Mouse (Mus musculus): ENCODE data around the gene Rhcg. TPM values are rescaled to one million over a fixed set of nuclear protein-coding genes. Genes with fewer than 3 reads are reported as not detected.

Gene Rhcg
- polyA plus RNA-seq (2014; fragmentation: Nextera tagmentation; extraction: Ambion mirVana), result 5.5 and 6.8 TPM in 2 replicates

DNA sequence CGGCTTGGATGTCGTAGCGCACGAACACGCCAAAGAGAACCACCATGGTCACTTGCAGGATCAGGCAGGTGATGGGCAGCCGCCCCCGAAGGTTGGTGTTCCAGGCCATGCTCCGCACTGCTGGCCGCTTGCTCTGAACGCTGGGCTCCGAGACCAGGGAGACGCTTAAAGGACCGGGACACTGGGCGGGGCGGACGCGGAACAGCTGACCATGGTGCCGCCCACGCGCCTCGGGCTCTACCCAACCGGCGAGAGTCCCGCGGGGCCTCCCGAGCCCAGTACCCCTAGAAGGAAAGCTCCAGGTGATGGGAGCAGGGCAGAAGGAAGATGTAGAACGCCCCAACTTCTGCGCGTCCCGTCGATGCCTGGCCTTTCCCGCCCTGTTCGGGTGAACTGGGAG lies at the start of gene Rhcg:
TSS of gene Rhcg (minus strand) at position 240 of the 400 bp plus-strand sequence.
- H3K9me3 ChIP-seq (ENCODE audit: control insufficient read depth, low read length), result no peaks in the 10 kb centered on the region
- peak within 1 kb of the TSS; percentile 34 for H3K4me2 ChIP-seq (ENCODE audit: low read depth, low read length, severe bottlenecking)
- H3K4me1 ChIP-seq (replicated peaks; ENCODE audit: control insufficient read depth, insufficient read depth, low read length), result peaks cover 3% of the 10 kb centered on the region; the same call in 1 of the 2 replicates
- H3K36me3 ChIP-seq (ENCODE audit: control insufficient read depth, insufficient read depth, low read length), result no peaks in the 10 kb centered on the region
- H3K9ac ChIP-seq (ENCODE audit: low read length), result no peak within 1 kb of the TSS
- H3K27me3 ChIP-seq (ENCODE audit: control insufficient read depth, insufficient read depth, low read length), result peaks cover 23% of the 10 kb centered on the region
- no peak for ATAC-seq (replicated peaks; ENCODE audit: low FRiP score)
- WGBS, result 6% methylated on average over 33 of the region's 33 CpGs
- no peak within 1 kb of the TSS for H3K27ac ChIP-seq (ENCODE audit: low read depth, low read length)
- no peak within 1 kb of the TSS for H3K4me3 ChIP-seq (ENCODE audit: low read depth, low read length)
- DNase-seq (ENCODE audit: low spot score), result peak; percentile 66

DNA sequence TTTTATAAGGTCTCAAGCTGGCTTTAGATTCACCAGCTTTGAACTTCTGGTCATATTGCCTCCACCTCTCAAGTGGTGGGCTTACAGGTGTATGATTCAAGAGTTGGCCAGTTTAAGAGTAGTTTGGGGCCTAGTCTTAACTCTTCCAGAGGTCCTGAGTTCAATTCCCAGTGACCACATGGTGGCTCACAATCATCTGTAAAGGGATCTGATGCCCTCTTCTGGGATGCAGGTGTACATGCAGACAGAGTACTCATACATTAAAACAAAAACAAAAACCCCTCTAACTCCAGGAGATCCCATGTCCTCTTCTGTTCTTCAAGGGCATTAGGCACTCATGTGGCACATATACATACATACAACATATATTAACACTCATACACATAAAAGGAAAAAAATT lies 49.2 kb upstream of the Rhcg start:
- Histone ChIP-seq H3K27me3 (ENCODE audit: control insufficient read depth, insufficient read depth, low read length) (no peaks in the 10 kb centered on the region), H3K36me3 (ENCODE audit: control insufficient read depth, insufficient read depth, low read length) (peaks cover 9% of the 10 kb centered on the region), H3K4me3 (ENCODE audit: low read depth, low read length) (no peak overlapping the region), H3K9ac (ENCODE audit: low read length) (no peak overlapping the region), H3K27ac (ENCODE audit: low read depth, low read length) (no peak overlapping the region), H3K9me3 (ENCODE audit: control insufficient read depth, low read length) (no peaks in the 10 kb centered on the region), H3K4me1 (replicated peaks; ENCODE audit: control insufficient read depth, insufficient read depth, low read length) (0 out of 2 replicates have a peak, but pooled peaks cover 3% of the 10 kb centered on the region), H3K4me2 (ENCODE audit: low read depth, low read length, severe bottlenecking) (no peak overlapping the region)
- DNase-seq (ENCODE audit: low spot score), result no peak
- no peak for ATAC-seq (replicated peaks; ENCODE audit: low FRiP score)

DNA sequence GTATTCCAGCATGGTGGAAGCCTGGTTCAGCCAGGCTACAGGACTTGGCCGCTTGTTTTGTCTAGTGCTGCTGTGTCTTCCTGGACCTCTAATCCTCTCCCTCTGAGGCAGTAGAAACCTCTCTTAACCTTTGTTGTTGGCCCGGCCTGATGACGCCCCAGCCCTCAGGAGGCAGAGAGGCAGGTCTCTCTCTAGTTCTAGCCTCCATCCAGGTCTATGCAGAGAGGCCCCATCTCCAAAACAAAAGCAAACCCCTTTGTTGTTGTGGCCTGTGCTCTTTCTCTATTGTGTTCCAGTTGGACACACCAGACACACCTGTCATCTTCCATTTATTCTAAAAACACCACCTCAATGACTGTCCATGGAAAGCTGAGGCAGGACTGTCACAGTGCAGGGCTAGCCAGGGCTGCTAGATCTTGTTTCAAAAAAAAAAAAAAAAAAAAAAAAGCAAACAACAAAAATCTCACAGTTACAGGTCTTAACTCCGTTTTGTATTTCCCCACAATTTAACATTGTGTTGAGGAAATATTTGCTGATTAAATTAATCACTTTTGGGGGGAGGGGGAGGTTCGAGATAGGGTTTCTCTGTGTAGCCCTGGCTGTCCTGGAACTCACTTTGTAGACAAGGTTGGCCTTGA lies 43.9 kb upstream of the Rhcg start:
- DNase-seq (ENCODE audit: low spot score), result no peak

DNA sequence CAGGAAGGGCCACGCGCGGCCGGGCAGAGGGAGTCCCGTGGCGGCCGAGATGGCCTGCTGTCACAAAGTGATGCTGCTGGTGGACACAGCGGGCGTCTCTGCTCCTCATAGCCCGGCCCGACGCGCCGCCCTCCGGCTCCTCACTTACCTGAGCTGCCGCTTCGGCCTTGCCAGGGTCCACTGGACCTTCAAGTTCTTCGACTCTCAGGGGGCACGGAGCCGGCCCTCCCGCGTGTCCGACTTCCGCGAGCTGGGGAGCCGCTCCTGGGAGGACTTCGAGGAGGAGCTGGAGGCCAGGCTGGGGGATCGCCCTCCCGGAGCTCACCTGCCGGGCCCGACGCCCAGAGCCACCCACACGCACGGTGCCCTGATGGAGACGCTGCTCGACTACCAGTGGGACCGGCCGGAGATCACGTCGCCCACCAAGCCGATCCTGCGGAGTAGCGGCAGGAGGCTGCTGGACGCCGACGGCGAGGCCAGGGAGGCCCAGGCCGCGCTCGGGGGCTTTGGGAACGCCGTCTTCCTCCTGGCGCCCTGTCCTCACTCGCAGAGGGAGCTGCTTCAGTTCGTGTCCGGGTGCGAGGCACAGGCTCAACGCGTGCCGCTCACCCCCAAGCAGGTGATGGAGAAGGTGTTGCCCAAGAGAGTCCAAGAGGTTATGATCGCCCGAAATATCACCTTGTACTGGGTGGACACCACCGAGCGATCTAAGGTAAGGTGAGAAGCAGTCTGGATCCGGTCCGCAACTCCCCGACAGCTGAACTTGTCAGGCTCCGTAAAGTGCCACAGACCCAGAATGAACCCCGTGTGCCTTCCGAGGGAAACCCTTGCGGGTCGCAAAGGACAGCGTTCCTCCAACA lies 43.1 kb upstream of the Rhcg start:
- H3K9ac ChIP-seq (ENCODE audit: low read length), result peak overlapping the region; percentile 89
- no peak for DNase-seq (ENCODE audit: low spot score)
- H3K27ac ChIP-seq (ENCODE audit: low read depth, low read length), result peak overlapping the region; percentile 4; the same call in 1 of the 2 replicates

More for the DNA sequence above, 43.9 kb upstream of the Rhcg start:
- ATAC-seq (replicated peaks; ENCODE audit: low FRiP score), result no peak
- H3K36me3 ChIP-seq (ENCODE audit: control insufficient read depth, insufficient read depth, low read length), result no peaks in the 10 kb centered on the region
- H3K4me3 ChIP-seq (ENCODE audit: low read depth, low read length), result peak overlapping the region; percentile 97
- H3K9me3 ChIP-seq (ENCODE audit: control insufficient read depth, low read length), result no peaks in the 10 kb centered on the region
- H3K4me2 ChIP-seq (ENCODE audit: low read depth, low read length, severe bottlenecking), result peak overlapping the region; percentile 63
- H3K27me3 ChIP-seq (ENCODE audit: control insufficient read depth, insufficient read depth, low read length), result no peaks in the 10 kb centered on the region
- no peak overlapping the region for H3K27ac ChIP-seq (ENCODE audit: low read depth, low read length)
- H3K4me1 ChIP-seq (replicated peaks; ENCODE audit: control insufficient read depth, insufficient read depth, low read length), result 0 out of 2 replicates have a peak, but pooled peaks cover 4% of the 10 kb centered on the region
- peak overlapping the region; percentile 89 for H3K9ac ChIP-seq (ENCODE audit: low read length)
- WGBS, result 20% methylated on average over 5 of the region's 5 CpGs

DNA sequence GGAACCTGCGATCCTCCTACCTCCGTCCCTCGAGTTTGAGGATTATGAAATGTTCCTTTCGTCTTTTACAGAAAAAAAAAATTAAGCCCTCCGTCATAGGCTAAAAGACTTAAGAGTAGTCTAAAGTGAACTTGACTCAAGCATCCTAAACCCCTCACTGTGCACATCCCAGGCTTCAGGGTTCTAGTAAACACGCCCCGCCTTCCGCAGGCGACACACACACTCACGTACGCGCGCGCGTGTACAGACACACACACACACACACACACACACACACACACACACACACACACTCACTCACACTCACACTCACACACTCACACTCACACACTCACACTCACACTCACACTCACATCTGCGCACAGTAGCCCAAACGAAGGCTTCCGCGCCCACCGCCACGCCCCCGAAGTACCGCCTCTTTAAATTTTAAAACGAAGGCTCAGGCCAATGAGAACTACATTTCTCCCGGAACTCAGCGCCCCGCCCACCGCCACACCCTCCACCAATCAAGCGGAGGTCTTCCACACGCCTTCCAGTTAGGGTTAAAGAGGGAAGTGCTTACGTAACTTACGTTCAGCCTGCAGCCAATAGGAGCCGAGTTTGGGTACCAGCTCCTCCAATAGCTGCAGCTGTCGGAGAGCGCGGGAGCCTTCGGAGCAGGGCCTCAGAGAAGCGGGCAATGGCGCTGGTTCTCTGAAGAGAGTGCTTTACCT lies 42.3 kb upstream of the Rhcg start, which contains the start of gene Ticrr:
TSS of gene Ticrr (plus strand) at position 619 of the 713 bp plus-strand sequence.
- Histone ChIP-seq H3K27me3 (ENCODE audit: control insufficient read depth, insufficient read depth, low read length) (no peaks in the 10 kb centered on the region), H3K27ac (ENCODE audit: low read depth, low read length) (peak within 1 kb of the TSS; percentile 4; the same call in 1 of the 2 replicates), H3K36me3 (ENCODE audit: control insufficient read depth, insufficient read depth, low read length) (no peaks in the 10 kb centered on the region), H3K9ac (ENCODE audit: low read length) (peak within 1 kb of the TSS; percentile 89), H3K4me2 (ENCODE audit: low read depth, low read length, severe bottlenecking) (peak within 1 kb of the TSS; percentile 64), H3K4me1 (replicated peaks; ENCODE audit: control insufficient read depth, insufficient read depth, low read length) (0 out of 2 replicates have a peak, but pooled peaks cover 4% of the 10 kb centered on the region), H3K4me3 (ENCODE audit: low read depth, low read length) (peak within 1 kb of the TSS; percentile 97), H3K9me3 (ENCODE audit: control insufficient read depth, low read length) (no peaks in the 10 kb centered on the region)
- ATAC-seq (replicated peaks; ENCODE audit: low FRiP score) (peak; percentile 100), DNase-seq (ENCODE audit: low spot score) (peak; percentile 98)
- WGBS, result under 1% methylated on average over 39 of the region's 39 CpGs

More for the DNA sequence above, 43.1 kb upstream of the Rhcg start:
- Histone ChIP-seq H3K4me3 (ENCODE audit: low read depth, low read length) (peak overlapping the region; percentile 97), H3K4me1 (replicated peaks; ENCODE audit: control insufficient read depth, insufficient read depth, low read length) (0 out of 2 replicates have a peak, but pooled peaks cover 4% of the 10 kb centered on the region), H3K4me2 (ENCODE audit: low read depth, low read length, severe bottlenecking) (peak overlapping the region; percentile 63), H3K27me3 (ENCODE audit: control insufficient read depth, insufficient read depth, low read length) (no peaks in the 10 kb centered on the region), H3K36me3 (ENCODE audit: control insufficient read depth, insufficient read depth, low read length) (no peaks in the 10 kb centered on the region), H3K9me3 (ENCODE audit: control insufficient read depth, low read length) (no peaks in the 10 kb centered on the region)
- ATAC-seq (replicated peaks; ENCODE audit: low FRiP score), result peak; percentile 34; the same call in 1 of the 2 replicates
- under 1% methylated on average over 73 of the region's 73 CpGs for WGBS

DNA sequence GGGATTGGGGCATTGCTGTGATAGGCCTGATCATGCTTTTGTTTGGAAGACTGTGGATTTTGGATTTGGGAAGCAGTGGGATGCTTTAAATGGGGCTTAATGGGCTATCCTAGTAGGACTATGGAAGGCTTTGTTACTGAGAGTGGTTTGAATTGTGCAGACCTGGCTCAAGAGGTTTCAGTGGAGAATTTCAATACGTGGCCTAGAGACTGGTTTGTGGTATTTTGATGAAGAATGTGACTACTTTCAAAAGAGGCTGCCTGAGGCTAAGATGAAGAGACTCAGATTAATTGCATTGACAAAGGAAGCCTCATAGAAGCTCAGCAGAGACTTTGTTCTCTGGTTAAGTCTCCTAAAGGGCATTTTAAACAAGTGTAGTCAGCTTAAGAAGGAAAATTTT lies 37.1 kb upstream of the Rhcg start:
- H3K9me3 ChIP-seq (ENCODE audit: control insufficient read depth, low read length), result no peaks in the 10 kb centered on the region
- no peak overlapping the region for H3K4me3 ChIP-seq (ENCODE audit: low read depth, low read length)
- H3K27me3 ChIP-seq (ENCODE audit: control insufficient read depth, insufficient read depth, low read length), result no peaks in the 10 kb centered on the region
- ATAC-seq (replicated peaks; ENCODE audit: low FRiP score), result no peak
- WGBS, result 12% methylated on average over 1 of the region's 1 CpGs
- no peak overlapping the region for H3K4me2 ChIP-seq (ENCODE audit: low read depth, low read length, severe bottlenecking)
- H3K4me1 ChIP-seq (replicated peaks; ENCODE audit: control insufficient read depth, insufficient read depth, low read length), result 0 out of 2 replicates have a peak, but pooled peaks cover 2% of the 10 kb centered on the region
- no peak for DNase-seq (ENCODE audit: low spot score)
- H3K36me3 ChIP-seq (ENCODE audit: control insufficient read depth, insufficient read depth, low read length), result no peaks in the 10 kb centered on the region
- H3K9ac ChIP-seq (ENCODE audit: low read length), result no peak overlapping the region
- no peak overlapping the region for H3K27ac ChIP-seq (ENCODE audit: low read depth, low read length)

DNA sequence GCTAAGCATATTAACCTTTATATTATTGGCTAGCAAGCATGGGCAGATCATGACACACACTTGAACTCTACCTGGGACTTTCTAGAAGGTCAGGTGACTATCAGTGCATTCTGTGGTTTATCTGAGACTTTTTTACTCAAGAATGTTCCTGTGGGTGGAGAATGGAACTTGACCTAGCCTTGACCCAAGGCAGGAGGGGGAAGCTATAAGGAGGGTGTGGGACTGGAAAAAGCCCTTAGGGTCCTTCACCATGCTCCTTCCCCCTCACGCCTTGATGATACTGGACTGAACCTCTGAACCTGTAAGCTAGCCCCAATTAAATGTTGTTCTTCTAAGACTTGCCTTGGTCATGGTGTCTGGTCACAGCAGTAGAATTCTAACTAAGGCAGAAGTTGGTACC lies 36.7 kb upstream of the Rhcg start:
- ATAC-seq (replicated peaks; ENCODE audit: low FRiP score) (no peak), DNase-seq (ENCODE audit: low spot score) (no peak)
- no peak overlapping the region for H3K27ac ChIP-seq (ENCODE audit: low read depth, low read length)
- no peaks in the 10 kb centered on the region for H3K36me3 ChIP-seq (ENCODE audit: control insufficient read depth, insufficient read depth, low read length)
- H3K4me2 ChIP-seq (ENCODE audit: low read depth, low read length, severe bottlenecking), result no peak overlapping the region
- H3K4me3 ChIP-seq (ENCODE audit: low read depth, low read length), result no peak overlapping the region
- WGBS, result 65% methylated on average over 1 of the region's 1 CpGs
- H3K4me1 ChIP-seq (replicated peaks; ENCODE audit: control insufficient read depth, insufficient read depth, low read length), result no peaks in the 10 kb centered on the region
- H3K27me3 ChIP-seq (ENCODE audit: control insufficient read depth, insufficient read depth, low read length), result no peaks in the 10 kb centered on the region
- no peak overlapping the region for H3K9ac ChIP-seq (ENCODE audit: low read length)
- H3K9me3 ChIP-seq (ENCODE audit: control insufficient read depth, low read length), result no peaks in the 10 kb centered on the region

DNA sequence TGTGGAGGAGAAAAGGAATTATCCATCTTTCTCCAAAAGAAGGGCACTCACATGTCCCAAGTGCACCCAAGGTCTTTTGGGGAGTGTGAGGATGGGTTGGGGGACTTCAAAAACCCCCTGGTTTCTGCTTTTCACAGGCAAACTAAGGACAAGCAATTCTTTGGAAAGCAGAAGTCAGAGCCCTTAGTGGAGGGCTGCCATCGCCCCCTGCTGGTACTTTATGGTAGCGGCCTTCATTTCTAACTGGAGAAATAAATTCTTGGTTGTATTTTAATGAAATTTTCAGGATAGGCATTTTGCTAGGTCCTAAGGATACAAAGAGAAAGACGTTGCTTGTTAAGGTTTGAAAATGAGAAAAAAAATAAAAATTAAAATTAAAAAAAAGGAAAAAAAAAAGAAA lies 31.5 kb upstream of the Rhcg start:
- H3K9ac ChIP-seq (ENCODE audit: low read length), result no peak overlapping the region
- DNase-seq (ENCODE audit: low spot score) (peak; percentile 76), ATAC-seq (replicated peaks; ENCODE audit: low FRiP score) (no peak)
- 11% methylated on average over 3 of the region's 3 CpGs for WGBS
- H3K4me2 ChIP-seq (ENCODE audit: low read depth, low read length, severe bottlenecking), result no peak overlapping the region
- H3K36me3 ChIP-seq (ENCODE audit: control insufficient read depth, insufficient read depth, low read length), result no peaks in the 10 kb centered on the region
- no peaks in the 10 kb centered on the region for H3K27me3 ChIP-seq (ENCODE audit: control insufficient read depth, insufficient read depth, low read length)
- H3K4me1 ChIP-seq (replicated peaks; ENCODE audit: control insufficient read depth, insufficient read depth, low read length), result no peaks in the 10 kb centered on the region
- no peak overlapping the region for H3K27ac ChIP-seq (ENCODE audit: low read depth, low read length)
- no peak overlapping the region for H3K4me3 ChIP-seq (ENCODE audit: low read depth, low read length)
- no peaks in the 10 kb centered on the region for H3K9me3 ChIP-seq (ENCODE audit: control insufficient read depth, low read length)

All from forebrain, embryonic 11.5 days (tissue).